In the genomic region with DNA sequence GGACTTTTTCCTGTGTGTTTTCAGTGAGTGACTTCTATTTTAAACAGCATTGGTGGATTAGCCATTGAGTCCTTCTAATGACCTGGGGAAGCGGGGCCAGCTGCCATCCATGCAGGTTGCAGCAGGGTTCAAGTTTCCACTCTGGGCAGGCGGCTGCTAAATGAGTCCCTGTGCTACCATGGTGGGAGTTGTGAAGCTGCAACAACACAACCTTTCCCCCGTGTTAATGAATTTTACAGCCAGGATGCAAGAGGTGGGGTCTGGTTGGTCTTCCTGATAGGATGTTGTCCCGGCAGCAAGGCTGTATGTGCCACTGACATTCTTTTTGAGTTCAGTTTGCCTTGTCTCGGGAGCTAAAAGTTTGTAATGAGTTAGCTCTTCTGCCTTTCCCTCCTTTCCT, we compare ENCODE assay signal across 31 mouse cellular contexts.
DNase-seq lines count a peak whose midpoint lies in the region; ATAC-seq and TF ChIP-seq lines count a peak whose summit lies in the region.
"Had no signal": no experiment of that assay in that cellular context is flagged by ENCODE, and none has a peak within 500 bp of the region (broad histone marks: within the 10 kb centered on the region; RNA-seq: fewer than 3 reads in every experiment).

No protein-coding gene starts in this region.

- no peak for DNase-seq in gastrocnemius, adult 2 months
- no peak for DNase-seq in gastrocnemius, postnatal 4 days (ENCODE audit: low spot score in 2 of 2)
- no peak for DNase-seq in kidney, postnatal 10 days
- no peak for DNase-seq in lung, adult 2 months
- DNase-seq: adrenal gland, adult 8-10 months; cerebellum, adult 8-10 months; cerebellum, postnatal 25 days; forebrain, postnatal 0 days; gastrocnemius, postnatal 10 days; layer of hippocampus, postnatal 36 days; left cerebral cortex, postnatal 4 days; liver; lung, postnatal 4 days; thymus, adult 2 months; thymus, postnatal 36 days had no signal

- no peak overlapping the region for H3K9ac ChIP-seq in heart, embryonic 14.5 days (ENCODE audit: low read length)
- no peak overlapping the region for H3K9ac ChIP-seq in heart, embryonic 11.5 days (ENCODE audit: low read depth, low read length)
- H3K9ac ChIP-seq in kidney, embryonic 14.5 days (ENCODE audit: low read depth, low read length): no peak overlapping the region
- no peak overlapping the region for H3K9ac ChIP-seq in lung, embryonic 16.5 days (ENCODE audit: low read length)
- H3K9ac ChIP-seq: embryonic facial prominence, embryonic 15.5 days; forebrain, embryonic 12.5 days; forebrain, postnatal 0 days; heart, embryonic 12.5 days; intestine, embryonic 15.5 days; liver, embryonic 14.5 days; lung, embryonic 15.5 days; midbrain, embryonic 13.5 days had no signal

- 59% methylated on average over 5 of the region's 5 CpGs for WGBS in heart, embryonic 14.5 days
- WGBS in heart, embryonic 11.5 days (ENCODE audit: insufficient replicate concordance): 57% methylated on average over 5 of the region's 5 CpGs
- 18% methylated on average over 5 of the region's 5 CpGs for WGBS in kidney, embryonic 14.5 days
- WGBS in lung, embryonic 16.5 days: 61% methylated on average over 5 of the region's 5 CpGs
- WGBS in lung, adult 2 months: 62% methylated on average over 5 of the region's 5 CpGs

- no peaks in the 10 kb centered on the region for H3K9me3 ChIP-seq in heart, embryonic 14.5 days (ENCODE audit: control insufficient read depth, low read length)
- H3K9me3 ChIP-seq in heart, embryonic 11.5 days (replicated peaks; ENCODE audit: control insufficient read depth, low read length): no peaks in the 10 kb centered on the region
- no peaks in the 10 kb centered on the region for H3K9me3 ChIP-seq in kidney, embryonic 14.5 days (ENCODE audit: control insufficient read depth, low read length)
- H3K9me3 ChIP-seq in lung, embryonic 16.5 days (ENCODE audit: control insufficient read depth, low read length): no peaks in the 10 kb centered on the region
- H3K9me3 ChIP-seq: embryonic facial prominence, embryonic 10.5 days; embryonic facial prominence, embryonic 15.5 days; forebrain, embryonic 12.5 days; heart, embryonic 12.5 days; intestine, embryonic 15.5 days; lung, embryonic 15.5 days; midbrain, embryonic 13.5 days had no signal

- no peaks in the 10 kb centered on the region for H3K36me3 ChIP-seq in heart, embryonic 14.5 days (ENCODE audit: control insufficient read depth, insufficient read depth, low read length)
- no peaks in the 10 kb centered on the region for H3K36me3 ChIP-seq in heart, embryonic 11.5 days (ENCODE audit: control insufficient read depth, insufficient read depth, low read length)
- no peaks in the 10 kb centered on the region for H3K36me3 ChIP-seq in kidney, embryonic 14.5 days (ENCODE audit: control insufficient read depth, insufficient read depth, low read length)
- no peaks in the 10 kb centered on the region for H3K36me3 ChIP-seq in lung, embryonic 16.5 days (ENCODE audit: control insufficient read depth, insufficient read depth, low read length)
- H3K36me3 ChIP-seq: embryonic facial prominence, embryonic 10.5 days; embryonic facial prominence, embryonic 15.5 days; forebrain, embryonic 12.5 days; G1E; heart, embryonic 12.5 days; intestine, embryonic 15.5 days; lung, embryonic 15.5 days; midbrain, embryonic 13.5 days had no signal

- ATAC-seq in heart, embryonic 14.5 days (ENCODE audit: insufficient number of reproducible peaks, insufficient read depth, low FRiP score, low read depth): no peak
- no peak for ATAC-seq in heart, embryonic 11.5 days (replicated peaks; ENCODE audit: insufficient number of reproducible peaks, low FRiP score, low TSS enrichment)
- peak; percentile 50; the same call in 1 of the 2 replicates for ATAC-seq in kidney, embryonic 14.5 days (ENCODE audit: low FRiP score, low TSS enrichment)
- no peak for ATAC-seq in lung, embryonic 16.5 days (ENCODE audit: low read depth)
- ATAC-seq: forebrain, postnatal 0 days; hindbrain, embryonic 16.5 days; intestine, embryonic 15.5 days; midbrain, embryonic 13.5 days had no signal

- TF ChIP-seq CTCF in gastrocnemius, adult 2 months (IDR thresholded peaks at IDR 0.05): no peak
- no peak for TF ChIP-seq CTCF in lung, adult 2 months (IDR thresholded peaks at IDR 0.05; ENCODE audit: insufficient read depth, low read length)

- no peak overlapping the region for H3K4me2 ChIP-seq in heart, embryonic 14.5 days (ENCODE audit: low read length)
- H3K4me2 ChIP-seq in heart, embryonic 11.5 days: no peak overlapping the region
- H3K4me2 ChIP-seq in kidney, embryonic 14.5 days (replicated peaks; ENCODE audit: low read depth, low read length): no peak overlapping the region
- no peak overlapping the region for H3K4me2 ChIP-seq in lung, embryonic 16.5 days (ENCODE audit: low read depth, low read length)
- H3K4me2 ChIP-seq: embryonic facial prominence, embryonic 15.5 days; forebrain, embryonic 12.5 days; heart, embryonic 12.5 days; intestine, embryonic 15.5 days; lung, embryonic 15.5 days; midbrain, embryonic 13.5 days had no signal

- H3K27me3 ChIP-seq in heart, embryonic 14.5 days (ENCODE audit: control insufficient read depth, insufficient read depth, low read length): no peaks in the 10 kb centered on the region
- H3K27me3 ChIP-seq in heart, embryonic 11.5 days (ENCODE audit: control insufficient read depth, insufficient read depth, low read length): no peaks in the 10 kb centered on the region
- H3K27me3 ChIP-seq in kidney, embryonic 14.5 days (ENCODE audit: control insufficient read depth, insufficient read depth, low read length): no peaks in the 10 kb centered on the region
- no peaks in the 10 kb centered on the region for H3K27me3 ChIP-seq in lung, embryonic 16.5 days (ENCODE audit: control insufficient read depth, insufficient read depth, low read depth, low read length)
- H3K27me3 ChIP-seq: embryonic facial prominence, embryonic 15.5 days; forebrain, embryonic 12.5 days; heart, embryonic 12.5 days; intestine, embryonic 15.5 days; lung, embryonic 15.5 days; megakaryocyte, embryonic 14.5 days; midbrain, embryonic 13.5 days had no signal

- intact Hi-C loops in gastrocnemius, adult 2 months (cut with DNase I): loop anchor here (10.0 kb wide), 1 partner anchor 53 kb away; no protein-coding TSS in a partner anchor

- H3K4me1 ChIP-seq in heart, embryonic 14.5 days (ENCODE audit: control insufficient read depth in 2 of 2, insufficient read depth in 2 of 2, low read length in 2 of 2): peaks cover 0 to 2% of the 10 kb centered on the region in 2 experiments; a peak in 2 of 4 replicates
- H3K4me1 ChIP-seq in heart, embryonic 11.5 days (ENCODE audit: control insufficient read depth, insufficient read depth, low read length): peaks cover 6% of the 10 kb centered on the region
- peaks cover 8% of the 10 kb centered on the region; the same call in 1 of the 2 replicates for H3K4me1 ChIP-seq in kidney, embryonic 14.5 days (ENCODE audit: control insufficient read depth, insufficient read depth, low read length)
- H3K4me1 ChIP-seq in lung, embryonic 16.5 days (replicated peaks; ENCODE audit: control insufficient read depth, insufficient read depth, low read length): peaks cover 4% of the 10 kb centered on the region; the same call in 1 of the 2 replicates
- H3K4me1 ChIP-seq in lung, adult 2 months (ENCODE audit: control insufficient read depth, insufficient read depth, low read length): peaks cover 12% of the 10 kb centered on the region
- H3K4me1 ChIP-seq: forebrain, embryonic 12.5 days; intestine, embryonic 15.5 days; midbrain, embryonic 13.5 days had no signal

- peak overlapping the region; percentile 36 for H3K4me3 ChIP-seq in gastrocnemius, adult 2 months
- no peak overlapping the region for H3K4me3 ChIP-seq in heart, embryonic 14.5 days (ENCODE audit: control insufficient read depth in 1 of 2, insufficient read depth in 1 of 2, low read depth in 1 of 2, low read length in 2 of 2)
- no peak overlapping the region for H3K4me3 ChIP-seq in heart, embryonic 11.5 days (ENCODE audit: low read depth, low read length)
- no peak overlapping the region for H3K4me3 ChIP-seq in kidney, embryonic 14.5 days (ENCODE audit: low read length)
- no peak overlapping the region for H3K4me3 ChIP-seq in lung, embryonic 16.5 days (ENCODE audit: low read length)
- H3K4me3 ChIP-seq in lung, adult 2 months (replicated peaks; ENCODE audit: extremely low read depth, low read depth, low read length): no peak overlapping the region
- H3K4me3 ChIP-seq: embryonic facial prominence, embryonic 10.5 days; embryonic facial prominence, embryonic 15.5 days; forebrain, embryonic 12.5 days; heart, embryonic 12.5 days; intestine, embryonic 15.5 days; lung, embryonic 15.5 days; megakaryocyte, embryonic 14.5 days; midbrain, embryonic 13.5 days had no signal

- TF ChIP-seq POLR2A in lung, adult 2 months (IDR thresholded peaks at IDR 0.05; ENCODE audit: borderline replicate concordance, extremely low read depth, low read depth, low read length): no peak

- peak overlapping the region; percentile 62 for H3K27ac ChIP-seq in gastrocnemius, adult 2 months
- peak overlapping the region; percentile 27 to 41; a peak in 1 of 4 replicates for H3K27ac ChIP-seq in heart, embryonic 14.5 days (replicated peaks in 1 of 2; ENCODE audit: control insufficient read depth in 1 of 2, insufficient read depth in 1 of 2, low read depth in 2 of 2, low read length in 2 of 2)
- H3K27ac ChIP-seq in heart, embryonic 11.5 days (ENCODE audit: low read depth, low read length): no peak overlapping the region
- no peak overlapping the region for H3K27ac ChIP-seq in kidney, embryonic 14.5 days (ENCODE audit: low read depth, low read length)
- H3K27ac ChIP-seq in lung, embryonic 16.5 days (ENCODE audit: low read length): peak overlapping the region; percentile 61
- H3K27ac ChIP-seq: embryonic facial prominence, embryonic 10.5 days; embryonic facial prominence, embryonic 15.5 days; forebrain, embryonic 12.5 days; intestine, embryonic 15.5 days; kidney, postnatal 0 days; liver, embryonic 14.5 days; lung, embryonic 15.5 days; midbrain, embryonic 13.5 days had no signal

Comparison
In these comparisons a context has a peak if more than half of its experiments do, and no peak if none do; other contexts are left out.
1. H3K27ac ChIP-seq: peak in gastrocnemius, adult 2 months (single experiment), heart, embryonic 14.5 days (2 of 2) and lung, embryonic 16.5 days (single experiment); none in heart, embryonic 11.5 days (single experiment) and kidney, embryonic 14.5 days (single experiment).